Mouse (Mus musculus): ENCODE data around the gene Pgr15l.

Pgr15l gene

GRCm38 (mm10) chrX:97072369-97072768 lies at the start of gene Pgr15l:
Gene Pgr15l, plus strand, starts transcription at chrX:97072596.
- DNase-seq (ENCODE audit: low read depth) = no peak

GRCm38 (mm10) chrX:97027540-97027939 lies 44.9 kb upstream of the Pgr15l start:
- DNase-seq (ENCODE audit: low read depth) = no peak

GRCm38 (mm10) chrX:97069816-97070215 lies 2.6 kb upstream of the Pgr15l start:
- no peak for DNase-seq (ENCODE audit: low read depth)
